Mouse (Mus musculus) adrenal gland, adult 18-20 months (tissue): ENCODE data around the gene Sppl3. TPM values are rescaled to one million over a fixed set of nuclear protein-coding genes. Genes with fewer than 3 reads are reported as not detected.

ENCODE experiments used
- DNase-seq, 2 experiments: peaks; one replicate each; pipeline ENCODE4 v3.0.0; 2021 to 2022; ENCODE audit warnings: low spot score in 2 of 2
- total RNA-seq, 2 experiments: library from RNA; stranded (reverse); gene quantifications; 1 replicate in 1 of 2; 2 replicates in 1 of 2; pipeline ENCODE4 v1.2.3; 2021

Gene Sppl3
- total RNA-seq, 2 experiments from 2014 or later = 40.0 to 44.0 TPM

- no peak for DNase-seq
These were observed 24.3 kb downstream of the Sppl3 start for GRCm38 (mm10) chr5:115035217-115035616.

DNA sequence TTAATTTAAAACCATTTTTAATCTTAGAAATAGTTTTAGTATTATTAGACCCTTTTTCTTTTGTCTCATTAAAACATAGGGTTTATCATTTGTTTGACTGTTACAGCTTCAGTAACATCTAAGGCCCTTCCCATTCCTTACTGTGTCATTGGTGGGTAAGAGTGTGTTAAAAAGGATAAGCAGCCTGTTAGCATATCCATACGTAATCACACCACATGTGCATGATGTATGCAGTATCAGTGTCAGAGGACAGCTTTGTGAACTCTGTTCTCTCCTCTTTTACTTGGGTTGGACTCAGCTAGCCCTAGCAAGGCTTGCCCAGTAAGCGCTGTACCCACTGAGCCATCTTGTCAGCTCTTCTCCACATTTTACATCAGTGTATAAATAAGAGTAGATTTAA, 26.2 kb downstream of the Sppl3 start:
- no peak for DNase-seq

GRCm38 (mm10) chr5:115040756-115041155, 29.8 kb downstream of the Sppl3 start:
- DNase-seq = no peak

DNA sequence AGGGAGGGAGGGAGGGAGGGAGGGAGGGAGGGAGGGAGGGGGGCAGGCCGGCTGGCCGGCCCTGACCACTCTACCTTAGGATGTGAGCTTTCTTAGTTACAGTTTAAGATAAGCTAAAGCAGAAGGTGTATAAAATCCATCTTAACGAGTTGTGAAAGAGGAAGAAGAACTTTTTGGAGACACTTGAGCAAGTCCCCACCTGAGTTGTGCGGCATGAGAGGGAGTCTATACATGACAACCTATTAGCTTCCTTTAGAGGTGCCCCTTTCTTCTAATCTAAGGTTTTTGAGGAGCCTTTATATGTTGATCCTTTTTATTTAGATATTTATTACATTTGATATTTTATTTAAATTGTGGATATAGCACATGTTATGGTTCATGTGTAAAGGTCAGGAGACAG, 32.7 kb downstream of the Sppl3 start:
- DNase-seq = no peak

DNA sequence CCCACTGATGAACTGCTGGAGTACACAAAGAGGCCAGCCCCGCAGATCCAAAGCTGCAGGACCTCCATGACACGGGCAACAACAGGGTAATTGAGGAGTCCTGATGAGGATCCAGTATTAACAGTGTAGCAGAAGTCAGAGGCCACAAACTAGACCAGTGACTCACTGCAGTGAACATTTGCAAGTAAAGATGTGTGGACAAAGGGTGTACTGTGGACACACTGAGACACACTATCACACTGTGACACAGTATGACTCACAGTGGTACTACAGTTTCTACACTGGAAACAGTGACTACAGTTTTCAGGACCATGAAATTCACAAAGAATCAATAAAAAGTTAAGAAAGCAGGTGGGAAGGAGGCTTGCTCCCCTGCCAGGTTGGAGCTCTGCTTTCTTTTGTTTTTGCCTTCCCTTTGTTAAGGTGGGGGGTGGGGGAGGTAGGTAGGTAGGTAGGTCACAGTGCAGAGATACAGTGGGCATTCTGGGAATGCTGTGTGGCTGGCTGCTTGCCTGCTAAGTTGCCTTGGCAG, 34.3 kb downstream of the Sppl3 start:
- DNase-seq = no peak

GRCm38 (mm10) chr5:115049692-115050091, 38.8 kb downstream of the Sppl3 start:
- DNase-seq = no peak

DNA sequence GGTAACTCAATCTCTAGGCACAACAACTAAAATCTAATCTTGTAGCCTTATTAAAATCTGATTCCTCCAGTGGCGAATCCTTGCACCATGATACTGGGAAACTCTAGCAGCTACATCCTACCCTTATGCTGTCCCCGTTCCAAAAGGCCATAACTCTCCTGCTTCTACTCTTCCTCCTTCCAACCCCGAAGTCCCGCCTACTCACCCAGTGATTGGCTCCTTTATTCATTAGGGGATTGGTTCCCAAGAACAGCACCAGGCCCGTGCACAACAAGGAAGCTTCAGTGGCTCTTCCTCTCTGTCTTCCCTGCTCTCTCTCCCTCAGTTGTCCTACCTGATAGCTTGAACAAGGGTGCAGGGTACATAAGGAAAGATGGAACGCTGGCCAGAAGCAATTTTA, 39.8 kb downstream of the Sppl3 start:
- DNase-seq = no peak

DNA sequence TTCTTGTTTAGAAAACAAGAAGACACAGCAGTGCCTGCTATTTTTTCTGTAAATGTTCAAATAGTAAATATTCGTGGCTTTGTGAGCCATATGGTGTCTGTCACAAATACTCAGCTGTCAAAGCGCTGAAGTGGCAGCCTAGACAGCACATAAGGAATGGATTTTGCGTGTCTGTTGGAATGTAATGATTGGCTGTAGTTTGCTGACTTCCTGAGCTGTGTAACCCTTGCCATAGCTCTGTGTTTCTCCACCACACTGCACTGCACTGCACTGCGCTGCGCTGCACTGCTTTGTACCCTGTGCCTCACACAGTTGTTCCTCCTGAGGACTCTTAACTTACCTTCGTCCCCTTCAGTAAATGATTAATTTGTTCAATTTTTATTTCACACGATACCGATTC, 41.6 kb downstream of the Sppl3 start:
- no peak for DNase-seq

GRCm38 (mm10) chr5:115053791-115054396, 43.0 kb downstream of the Sppl3 start:
- DNase-seq = no peak

GRCm38 (mm10) chr5:115055418-115055817, 44.5 kb downstream of the Sppl3 start:
- DNase-seq = no peak

DNA sequence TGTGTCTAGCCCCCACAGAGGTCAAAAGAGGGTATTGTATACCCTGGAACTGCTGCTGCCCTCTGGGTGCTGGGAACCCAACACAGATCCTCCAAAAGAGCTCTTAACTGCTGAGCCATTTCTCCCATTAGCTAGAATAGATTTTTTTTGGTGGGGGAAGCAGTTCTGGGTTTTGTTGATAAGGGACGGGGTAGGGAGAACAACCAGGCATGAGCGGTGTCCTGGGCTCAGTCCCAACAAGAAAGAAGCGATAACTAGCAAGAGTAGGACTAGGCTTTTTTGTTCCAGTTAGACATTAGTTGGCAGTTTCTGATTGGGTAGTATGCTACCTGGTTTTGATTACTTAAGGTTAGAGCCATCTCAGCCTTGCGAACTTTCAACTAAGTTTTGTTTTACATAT, 46.2 kb downstream of the Sppl3 start:
- DNase-seq = no peak

GRCm38 (mm10) chr5:115058584-115059297, 47.8 kb downstream of the Sppl3 start:
- DNase-seq = no peak

GRCm38 (mm10) chr5:115060067-115060695, 49.2 kb downstream of the Sppl3 start:
- DNase-seq = no peak

DNA sequence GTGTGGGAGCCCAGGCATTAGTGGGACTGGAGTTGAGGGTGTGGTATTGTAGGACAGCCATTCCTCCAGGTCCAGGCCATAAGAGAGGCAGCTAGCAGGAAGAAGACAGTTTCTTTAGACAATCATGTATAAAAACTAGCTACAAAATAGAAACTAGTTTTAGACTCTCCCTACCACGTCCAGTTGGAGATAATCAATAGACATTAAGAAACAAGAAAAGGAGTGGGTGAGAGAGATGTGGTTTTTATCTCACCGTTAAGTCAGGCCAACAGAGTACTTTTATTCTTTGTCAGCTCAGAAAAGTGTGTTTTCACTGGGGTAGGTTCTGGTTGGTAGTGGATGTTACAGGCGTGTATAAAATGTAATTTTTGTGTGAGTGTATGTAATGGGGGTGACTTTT, 50.0 kb downstream of the Sppl3 start:
- DNase-seq = no peak

GRCm38 (mm10) chr5:115062566-115062965, 51.6 kb downstream of the Sppl3 start:
- peak in 1 of 2 experiments; percentile 24 for DNase-seq

DNA sequence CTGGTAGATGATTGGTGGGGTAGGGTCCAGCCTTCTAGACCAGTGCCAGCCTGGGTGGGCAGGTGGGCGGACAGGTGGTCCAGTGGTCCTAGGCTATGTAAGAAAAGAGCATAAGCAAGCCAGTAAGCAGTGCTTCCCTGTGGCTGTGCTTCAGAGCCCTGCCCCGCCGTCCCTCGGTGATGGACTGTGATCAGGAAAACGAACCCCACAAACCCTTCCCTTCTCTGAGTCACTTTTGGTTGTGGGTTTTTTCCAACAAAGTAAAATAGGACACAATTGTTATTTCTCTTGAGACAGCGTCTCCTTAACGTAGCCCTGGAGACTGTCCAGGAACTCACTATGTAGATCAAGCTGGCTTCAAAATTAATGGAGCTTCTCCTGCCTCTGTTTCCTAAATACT, 52.5 kb downstream of the Sppl3 start:
- peak in 1 of 2 experiments; percentile 19 for DNase-seq

GRCm38 (mm10) chr5:115066245-115066644, 55.3 kb downstream of the Sppl3 start:
- DNase-seq = no peak

DNA sequence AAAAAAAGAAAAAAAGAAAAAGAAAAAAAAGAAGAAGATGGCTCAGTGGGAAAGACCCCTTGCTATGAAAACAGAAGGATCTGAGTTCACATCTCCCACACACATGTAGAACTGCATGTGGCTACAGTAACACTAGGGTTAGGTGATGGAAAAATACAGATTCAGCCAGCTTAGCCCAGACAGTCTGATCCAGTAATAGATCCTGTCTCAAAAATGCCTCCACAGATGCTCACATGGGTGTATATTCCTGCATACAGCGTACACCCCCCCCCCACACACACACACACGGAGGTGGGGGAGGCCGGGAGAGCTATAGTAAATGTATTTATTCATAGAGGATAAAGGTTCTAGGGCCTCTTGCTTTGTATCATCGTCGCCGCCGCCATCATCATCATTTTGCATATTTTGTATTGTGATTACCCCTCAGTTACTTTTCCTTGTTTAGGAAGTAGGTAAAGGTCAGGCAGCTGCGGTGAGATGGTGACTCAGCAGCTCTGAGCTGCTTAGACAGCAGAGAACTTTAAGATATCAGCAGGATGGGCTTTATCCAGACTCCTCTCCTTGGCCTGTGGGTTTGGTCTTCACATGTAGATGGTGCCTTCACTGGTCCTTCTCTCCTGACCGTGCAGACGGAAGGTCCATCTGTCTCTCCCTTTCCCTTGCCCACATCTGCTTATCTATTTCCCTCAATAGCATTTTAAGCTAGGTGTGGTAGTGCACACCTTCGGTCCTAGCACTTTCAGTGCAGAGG, 57.9 kb downstream of the Sppl3 start:
- DNase-seq = no peak

DNA sequence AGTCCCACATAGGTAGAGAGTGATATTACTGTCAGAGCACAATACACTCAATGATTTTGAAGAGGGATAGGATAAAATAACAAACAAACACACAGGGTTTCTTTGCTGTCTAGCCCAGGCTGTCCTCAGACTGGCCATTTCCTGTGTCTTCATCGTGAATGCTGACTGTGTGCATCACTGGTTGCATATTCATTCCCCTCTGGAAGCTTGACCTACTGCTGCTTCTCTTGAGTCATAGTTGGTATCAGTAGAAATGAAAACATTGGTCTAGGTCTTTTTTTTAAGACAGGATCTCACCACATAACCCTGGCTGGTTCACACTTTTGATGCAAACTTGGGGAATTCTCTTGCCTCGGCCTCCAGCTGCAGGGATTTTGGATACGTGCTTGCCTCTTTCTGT, 58.7 kb downstream of the Sppl3 start:
- no peak for DNase-seq

- DNase-seq = no peak
These were observed 59.5 kb downstream of the Sppl3 start for GRCm38 (mm10) chr5:115070457-115070856.

GRCm38 (mm10) chr5:115071096-115071901, 60.4 kb downstream of the Sppl3 start:
- DNase-seq = peak in 1 of 2 experiments; percentile 48
